Mouse (Mus musculus) ovary, adult 18-20 months (tissue): ENCODE results near the gene Tspan2.

Source experiments
- DNase-seq: peaks from one replicate; pipeline ENCODE4 v3.0.0; 2022; ENCODE audit warnings: low spot score, mixed read lengths

Tspan2 gene

GRCm38 (mm10) chr3:102735031-102735558, 766 bp downstream of the Tspan2 start:
- DNase-seq: peak; percentile 6

DNA sequence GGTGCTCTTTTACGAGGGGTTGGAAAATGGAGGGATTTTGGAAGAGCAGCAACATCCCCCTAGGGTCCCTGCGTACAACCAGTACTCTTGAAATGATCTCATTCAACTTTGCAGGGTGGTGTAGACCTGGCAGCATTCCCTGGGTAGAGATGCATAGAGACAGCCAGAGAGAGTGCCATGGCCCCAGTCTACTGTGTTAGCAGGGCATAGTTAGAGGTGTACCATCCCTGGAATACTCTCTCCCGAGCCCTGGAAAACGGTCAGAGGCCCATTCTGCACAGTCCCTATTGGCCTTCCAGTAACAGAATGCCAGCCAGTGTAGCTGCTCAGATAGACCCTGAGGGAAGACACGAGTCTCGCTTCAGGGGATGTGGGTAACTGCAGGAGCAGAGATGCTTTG, 1.3 kb downstream of the Tspan2 start:
- DNase-seq: no peak

DNA sequence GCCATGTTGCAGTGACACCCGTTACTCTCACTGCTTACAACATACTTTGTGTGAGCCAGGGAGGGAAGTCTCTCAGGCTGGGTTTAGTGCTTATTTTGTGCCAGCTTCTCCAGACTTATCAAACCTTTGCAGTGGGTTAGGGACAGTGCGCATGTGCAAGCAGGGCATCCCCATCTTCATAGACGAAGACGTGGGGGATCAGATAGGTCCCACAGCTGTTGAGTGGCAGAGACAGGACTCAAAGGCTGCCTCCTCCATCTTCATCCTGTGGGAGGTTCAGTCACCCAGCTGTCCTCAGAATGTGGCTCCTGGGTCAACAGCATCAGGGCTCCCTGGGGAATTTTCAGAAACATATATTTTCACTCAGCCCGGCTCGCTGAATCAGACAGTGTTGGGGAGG, 2.1 kb downstream of the Tspan2 start:
- no peak for DNase-seq

DNA sequence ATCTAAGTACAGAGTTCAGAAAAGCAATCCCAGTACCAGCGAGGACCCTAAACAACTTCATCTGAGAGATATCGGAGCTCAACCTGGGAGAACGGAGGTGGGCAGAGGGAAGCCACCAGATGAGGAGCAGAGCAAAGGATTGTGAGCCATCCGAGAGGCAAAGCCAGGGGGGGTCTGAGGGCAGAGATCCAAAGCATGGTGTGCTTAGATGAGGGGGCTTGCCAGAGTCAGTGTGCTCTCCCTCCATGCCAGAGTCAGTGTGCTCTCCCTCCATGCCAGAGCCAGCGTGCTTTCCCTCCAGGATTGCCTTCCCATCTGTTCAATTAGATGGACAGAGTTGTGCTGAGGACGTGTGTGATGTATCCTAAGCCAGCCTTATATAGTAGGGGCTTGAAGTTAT, 2.8 kb downstream of the Tspan2 start:
- DNase-seq: no peak

GRCm38 (mm10) chr3:102738161-102738901, 4.0 kb downstream of the Tspan2 start:
- DNase-seq: no peak

DNA sequence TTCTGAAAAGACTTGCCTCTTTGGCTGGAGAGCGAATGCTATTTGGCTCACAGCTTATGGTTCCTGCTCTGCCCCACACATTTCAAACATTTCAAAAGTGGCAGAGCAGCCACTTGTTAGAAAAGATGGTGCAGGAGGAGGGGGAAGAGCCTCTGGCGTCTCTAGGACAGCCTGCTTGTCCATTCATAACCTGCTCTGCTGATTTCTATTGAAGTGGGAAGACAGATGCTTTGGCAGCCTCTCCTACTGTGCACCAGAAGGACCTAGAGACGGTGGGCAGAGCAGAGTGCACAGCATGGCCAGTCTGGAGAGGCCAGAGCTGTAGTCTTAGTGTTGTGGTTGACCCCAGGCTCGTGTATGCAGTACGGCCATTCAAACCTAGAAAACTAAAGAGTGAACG, 4.6 kb downstream of the Tspan2 start:
- no peak for DNase-seq

- no peak for DNase-seq
Measured at GRCm38 (mm10) chr3:102742725-102743124, 8.4 kb downstream of the Tspan2 start.

DNA sequence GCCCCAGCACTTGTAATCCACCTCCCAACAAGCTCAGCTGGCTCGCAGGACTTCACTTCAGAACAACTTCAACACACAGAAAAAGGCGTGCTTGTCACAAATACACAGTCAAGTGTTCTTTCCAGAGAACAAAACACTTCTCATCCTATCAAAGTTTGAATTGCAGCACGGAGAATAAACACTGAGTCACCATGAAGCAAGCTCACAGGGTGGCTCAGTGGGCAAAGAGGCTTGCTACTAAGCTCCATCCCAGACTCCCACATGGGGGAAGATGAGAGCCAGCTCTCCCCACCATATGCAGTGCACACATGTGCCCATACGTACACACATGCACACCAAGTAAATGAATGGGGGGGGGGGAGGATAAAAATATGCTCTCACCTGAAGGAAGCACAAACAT, 8.9 kb downstream of the Tspan2 start:
- DNase-seq: no peak

- no peak for DNase-seq
Measured at GRCm38 (mm10) chr3:102743781-102744471, 9.6 kb downstream of the Tspan2 start.

DNA sequence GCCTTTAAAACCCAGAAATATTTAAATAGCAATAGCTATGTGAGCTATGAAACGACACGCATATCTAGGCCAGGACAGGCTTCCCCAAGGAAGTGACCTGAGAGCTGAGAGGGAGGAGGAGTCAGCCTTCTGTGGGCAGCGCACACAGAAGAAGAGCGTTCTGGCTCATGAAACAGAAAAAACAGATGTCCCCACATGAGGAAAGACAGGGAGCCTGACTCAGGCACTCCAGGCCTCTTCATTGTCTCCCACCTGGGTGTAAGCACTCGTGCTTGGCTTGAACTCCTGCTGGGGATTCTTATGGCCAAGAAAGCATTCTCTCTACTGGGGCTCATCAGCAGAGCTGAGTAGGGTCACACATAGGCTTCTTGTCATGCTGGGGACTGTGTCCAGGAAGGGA, 10.3 kb downstream of the Tspan2 start:
- no peak for DNase-seq

- no peak for DNase-seq
Measured at GRCm38 (mm10) chr3:102746174-102746573, 11.8 kb downstream of the Tspan2 start.

- DNase-seq: no peak
Measured at GRCm38 (mm10) chr3:102748038-102748437, 13.7 kb downstream of the Tspan2 start.

- no peak for DNase-seq
Measured at GRCm38 (mm10) chr3:102748686-102749085, 14.4 kb downstream of the Tspan2 start.

GRCm38 (mm10) chr3:102751136-102751535, 16.8 kb downstream of the Tspan2 start:
- DNase-seq: no peak

GRCm38 (mm10) chr3:102751536-102751935, 17.2 kb downstream of the Tspan2 start:
- DNase-seq: no peak

DNA sequence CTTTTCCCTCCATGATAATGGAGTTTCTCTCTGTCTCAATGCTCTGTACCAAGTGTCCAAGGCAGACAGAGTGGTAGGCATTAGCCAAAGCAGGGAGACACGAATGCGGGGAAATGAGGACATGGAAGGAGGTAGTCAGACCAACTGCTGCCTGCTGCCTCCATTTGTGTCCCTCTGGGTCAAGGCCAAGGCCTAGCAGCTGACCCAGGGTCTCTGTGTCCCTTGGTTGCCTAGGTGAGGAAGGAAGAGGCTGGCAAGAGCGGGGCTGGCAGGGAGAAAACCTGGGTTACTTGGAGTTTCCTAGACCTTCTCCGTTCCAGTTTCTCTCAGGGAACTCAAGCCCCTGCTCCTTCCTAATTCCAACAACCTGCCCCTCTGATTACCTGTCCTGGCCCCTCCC, 17.7 kb downstream of the Tspan2 start:
- no peak for DNase-seq

GRCm38 (mm10) chr3:102752457-102752856, 18.1 kb downstream of the Tspan2 start:
- DNase-seq: no peak

- no peak for DNase-seq
Measured at GRCm38 (mm10) chr3:102755801-102756200, 21.5 kb downstream of the Tspan2 start.

- no peak for DNase-seq
Measured at GRCm38 (mm10) chr3:102757019-102757418, 22.7 kb downstream of the Tspan2 start.

DNA sequence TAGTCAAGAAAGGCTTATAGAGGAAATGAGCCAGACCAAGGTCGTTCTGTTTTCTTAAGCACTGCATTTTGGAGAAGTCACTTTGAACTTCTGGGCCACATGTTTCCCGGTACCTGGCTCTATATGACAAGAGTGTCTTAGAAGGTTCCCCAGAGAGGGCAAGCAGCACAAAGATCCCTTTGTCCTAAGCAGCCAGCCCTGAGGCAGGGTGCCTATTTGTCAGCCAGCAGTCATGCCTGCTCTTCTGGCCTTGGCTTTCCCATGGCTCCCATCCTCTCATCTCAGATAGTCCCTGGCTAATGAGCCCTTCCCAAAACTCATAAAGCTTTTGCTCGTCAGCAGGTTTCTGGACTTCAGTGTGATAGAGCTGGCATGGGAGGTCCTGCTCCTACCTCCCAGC, 25.9 kb downstream of the Tspan2 start:
- no peak for DNase-seq

DNA sequence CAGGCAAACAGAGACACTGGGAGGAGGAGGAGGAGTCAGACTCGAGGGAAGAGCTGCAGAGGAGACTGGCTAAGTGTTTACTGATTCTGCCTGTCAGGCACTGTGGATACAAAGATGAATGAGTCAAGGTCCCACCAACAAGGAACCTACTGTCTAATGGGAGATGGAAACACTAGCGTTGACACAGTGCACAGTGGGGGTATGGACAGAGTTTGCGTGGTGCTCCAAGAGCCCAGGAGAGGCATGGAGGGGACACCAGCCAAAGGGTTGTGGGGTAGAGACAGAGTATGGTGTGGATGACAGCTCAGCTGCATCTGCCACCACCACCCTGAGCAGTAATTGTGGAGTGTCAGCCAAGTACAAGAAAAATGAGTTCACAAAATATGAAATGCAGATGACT, 28.1 kb downstream of the Tspan2 start:
- DNase-seq: no peak

GRCm38 (mm10) chr3:102763713-102764400, 29.5 kb downstream of the Tspan2 start:
- DNase-seq: no peak

- no peak for DNase-seq
Measured at GRCm38 (mm10) chr3:102764850-102765249, 30.5 kb downstream of the Tspan2 start.
